Mouse (Mus musculus): ENCODE measurements around the gene Klhdc7a.

- TF ChIP-seq CTCF (IDR thresholded peaks at IDR 0.05; ENCODE audit: low read depth), result no peak
- TF ChIP-seq EP300 (optimal IDR thresholded peaks at IDR 0.05), result no peak
Measured at GRCm38 (mm10) chr4:140000911-140001310, 33.1 kb upstream of the Klhdc7a start.

Data from stomach, postnatal 0 days (tissue).